Mouse (Mus musculus): ENCODE results near the gene Ccdc144b. TPM values are rescaled to one million over a fixed set of nuclear protein-coding genes. Genes with fewer than 3 reads are reported as not detected.
A peak's percentile ranks its signal among the peaks of the same experiment; 100 is the strongest.

The Ccdc144b gene
- polyA plus RNA-seq, 1 experiment from 2014 or later: not detected

DNA sequence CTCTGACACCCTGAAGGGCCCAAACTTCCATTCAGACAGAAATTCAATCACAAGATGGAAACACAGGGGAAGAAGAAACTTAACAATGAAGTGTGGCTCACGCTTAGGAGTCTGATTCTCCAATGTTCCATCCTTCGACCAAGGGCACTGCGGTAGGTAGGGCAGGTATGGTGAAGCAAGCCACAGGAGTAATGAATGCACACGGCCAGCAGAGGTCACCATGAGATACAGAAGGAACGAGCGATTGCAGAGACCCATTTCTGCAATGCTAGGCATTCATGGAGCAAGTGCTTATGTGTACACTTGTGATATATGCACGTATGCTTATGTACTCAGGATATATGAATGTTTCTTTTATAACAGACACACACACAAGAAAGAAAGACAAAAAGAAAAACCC lies 79.8 kb downstream of the Ccdc144b start:
- no peak overlapping the region for H3K9ac ChIP-seq (ENCODE audit: low read length)
- no peak overlapping the region for H3K4me2 ChIP-seq (ENCODE audit: low read length)
- H3K9me3 ChIP-seq (replicated peaks; ENCODE audit: control insufficient read depth, low read length): no peaks in the 10 kb centered on the region
- H3K36me3 ChIP-seq (ENCODE audit: control insufficient read depth, insufficient read depth, low read length): peaks cover 78% of the 10 kb centered on the region
- DNase-seq (ENCODE audit: low spot score) (peak; percentile 42), ATAC-seq (no peak)
- no peak overlapping the region for H3K4me3 ChIP-seq (ENCODE audit: low read depth, low read length)
- H3K4me1 ChIP-seq (ENCODE audit: control insufficient read depth, insufficient read depth, low read length): no peaks in the 10 kb centered on the region
- 70% methylated on average over 7 of the region's 7 CpGs for WGBS
- H3K27ac ChIP-seq (ENCODE audit: low read depth, low read length): no peak overlapping the region
- H3K27me3 ChIP-seq (replicated peaks; ENCODE audit: control insufficient read depth, insufficient read depth, low read length): no peaks in the 10 kb centered on the region

DNA sequence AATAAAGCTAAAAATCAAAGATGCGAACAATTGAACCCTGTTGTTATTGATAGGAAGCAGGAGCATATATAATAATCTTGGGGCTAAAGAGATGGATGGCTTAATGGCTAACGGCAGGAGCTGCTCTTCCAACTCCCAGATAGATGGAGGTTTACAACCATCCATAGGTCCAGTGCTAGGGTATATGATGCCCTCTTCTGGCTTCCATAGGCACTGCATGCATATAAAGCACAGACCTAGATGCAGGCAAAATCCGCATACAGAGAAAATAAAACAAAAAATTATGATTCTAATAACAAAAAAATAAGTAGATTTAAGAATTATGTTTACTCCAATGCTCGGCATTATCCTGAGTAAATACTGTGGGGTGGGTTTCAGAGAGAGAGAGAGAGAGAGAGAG lies 80.4 kb downstream of the Ccdc144b start:
- Histone ChIP-seq H3K4me2 (ENCODE audit: low read length) (no peak overlapping the region), H3K36me3 (ENCODE audit: control insufficient read depth, insufficient read depth, low read length) (peaks cover 78% of the 10 kb centered on the region), H3K9me3 (replicated peaks; ENCODE audit: control insufficient read depth, low read length) (no peaks in the 10 kb centered on the region), H3K27ac (ENCODE audit: low read depth, low read length) (no peak overlapping the region), H3K4me1 (ENCODE audit: control insufficient read depth, insufficient read depth, low read length) (no peaks in the 10 kb centered on the region), H3K4me3 (ENCODE audit: low read depth, low read length) (no peak overlapping the region), H3K9ac (ENCODE audit: low read length) (no peak overlapping the region), H3K27me3 (replicated peaks; ENCODE audit: control insufficient read depth, insufficient read depth, low read length) (no peaks in the 10 kb centered on the region)
- peak; percentile 33 for DNase-seq (ENCODE audit: low spot score)
- 83% methylated on average over 4 of the region's 4 CpGs for WGBS
- peak; percentile 63; the same call in 1 of the 2 replicates for ATAC-seq

DNA sequence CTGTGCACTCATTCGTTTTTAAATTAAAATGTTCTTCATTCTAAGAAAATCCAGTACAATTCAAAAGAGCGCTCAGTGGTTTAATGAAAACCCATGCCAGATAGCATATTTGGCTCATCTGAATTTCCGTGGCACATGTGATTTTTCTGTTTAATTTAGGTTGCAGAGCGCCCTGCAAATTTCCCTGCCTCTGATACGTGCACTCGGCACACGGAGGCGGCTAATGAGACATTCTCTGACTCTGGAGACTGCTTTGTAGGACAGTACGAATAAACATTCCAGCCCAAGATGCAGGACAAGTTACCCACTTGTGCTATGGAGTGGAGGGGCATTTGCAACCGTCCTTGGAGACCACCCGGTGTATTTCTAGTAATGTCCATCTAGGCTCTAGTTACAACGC lies 82.2 kb downstream of the Ccdc144b start:
- WGBS: 94% methylated on average over 12 of the region's 12 CpGs
- ATAC-seq: no peak

DNA sequence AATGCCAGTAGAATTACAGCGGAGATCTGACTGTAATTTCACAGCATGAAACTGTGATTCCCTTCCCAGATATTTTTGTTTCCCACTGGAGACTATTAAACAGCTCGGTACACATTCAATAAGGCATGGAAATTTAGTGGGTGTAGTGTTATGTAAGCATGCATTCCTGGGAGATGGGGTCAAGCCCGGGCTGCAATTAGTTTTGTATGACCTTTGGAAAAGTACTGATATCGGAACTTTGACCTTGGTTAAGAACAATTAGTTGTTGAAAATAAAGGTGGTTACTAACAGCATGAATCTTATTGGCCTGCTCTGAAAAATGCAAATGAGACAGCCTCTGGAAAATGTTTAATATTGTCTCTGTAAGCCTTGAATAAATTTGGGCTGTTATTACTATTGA lies 82.9 kb downstream of the Ccdc144b start:
- Histone ChIP-seq H3K9ac (ENCODE audit: low read length) (no peak overlapping the region), H3K4me3 (ENCODE audit: low read depth, low read length) (no peak overlapping the region), H3K27ac (ENCODE audit: low read depth, low read length) (no peak overlapping the region), H3K36me3 (ENCODE audit: control insufficient read depth, insufficient read depth, low read length) (peaks cover 64% of the 10 kb centered on the region), H3K4me2 (ENCODE audit: low read length) (no peak overlapping the region), H3K9me3 (replicated peaks; ENCODE audit: control insufficient read depth, low read length) (no peaks in the 10 kb centered on the region), H3K27me3 (replicated peaks; ENCODE audit: control insufficient read depth, insufficient read depth, low read length) (no peaks in the 10 kb centered on the region), H3K4me1 (ENCODE audit: control insufficient read depth, insufficient read depth, low read length) (no peaks in the 10 kb centered on the region)
- 84% methylated on average over 4 of the region's 4 CpGs for WGBS
- DNase-seq (ENCODE audit: low spot score) (no peak), ATAC-seq (no peak)

More for the DNA sequence above, 82.2 kb downstream of the Ccdc144b start:
- H3K27ac ChIP-seq (ENCODE audit: low read depth, low read length): no peak overlapping the region
- no peaks in the 10 kb centered on the region for H3K4me1 ChIP-seq (ENCODE audit: control insufficient read depth, insufficient read depth, low read length)
- DNase-seq (ENCODE audit: low spot score): no peak
- peaks cover 66% of the 10 kb centered on the region for H3K36me3 ChIP-seq (ENCODE audit: control insufficient read depth, insufficient read depth, low read length)
- no peak overlapping the region for H3K4me3 ChIP-seq (ENCODE audit: low read depth, low read length)
- H3K4me2 ChIP-seq (ENCODE audit: low read length): no peak overlapping the region
- no peaks in the 10 kb centered on the region for H3K9me3 ChIP-seq (replicated peaks; ENCODE audit: control insufficient read depth, low read length)
- no peak overlapping the region for H3K9ac ChIP-seq (ENCODE audit: low read length)
- H3K27me3 ChIP-seq (replicated peaks; ENCODE audit: control insufficient read depth, insufficient read depth, low read length): no peaks in the 10 kb centered on the region

DNA sequence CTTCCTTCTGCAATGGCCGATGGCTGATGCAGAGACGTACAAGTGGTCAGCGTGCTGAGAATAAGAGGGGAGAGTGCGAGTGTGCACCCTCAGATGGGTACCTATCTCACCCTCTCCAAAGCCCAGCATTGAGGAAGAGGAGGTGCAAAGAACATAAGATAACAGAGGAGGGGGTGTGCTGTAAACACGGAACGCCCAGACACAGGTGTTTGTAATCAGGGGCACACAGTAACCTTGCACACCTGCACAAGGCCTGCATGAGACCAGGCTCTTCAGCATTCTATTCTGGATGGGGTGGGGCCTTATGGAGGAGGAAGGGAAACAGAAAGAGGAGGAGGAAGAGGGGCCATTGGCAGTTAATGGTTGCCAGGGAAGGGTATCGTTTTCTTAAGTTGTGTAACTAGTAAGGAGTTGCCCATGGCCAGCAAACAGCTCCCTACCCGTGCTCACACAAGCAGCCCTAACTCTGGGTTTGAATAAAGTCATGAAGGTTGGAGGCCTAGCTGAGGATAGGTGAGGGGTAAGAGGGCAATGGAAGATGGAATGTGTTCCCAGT lies 85.9 kb downstream of the Ccdc144b start:
- WGBS: 95% methylated on average over 8 of the region's 8 CpGs
- Histone ChIP-seq H3K4me1 (ENCODE audit: control insufficient read depth, insufficient read depth, low read length) (no peaks in the 10 kb centered on the region), H3K9me3 (replicated peaks; ENCODE audit: control insufficient read depth, low read length) (no peaks in the 10 kb centered on the region), H3K36me3 (ENCODE audit: control insufficient read depth, insufficient read depth, low read length) (peaks cover 55% of the 10 kb centered on the region), H3K4me2 (ENCODE audit: low read length) (no peak overlapping the region), H3K27ac (ENCODE audit: low read depth, low read length) (no peak overlapping the region), H3K9ac (ENCODE audit: low read length) (no peak overlapping the region), H3K27me3 (replicated peaks; ENCODE audit: control insufficient read depth, insufficient read depth, low read length) (no peaks in the 10 kb centered on the region), H3K4me3 (ENCODE audit: low read depth, low read length) (no peak overlapping the region)
- ATAC-seq (no peak), DNase-seq (ENCODE audit: low spot score) (no peak)

DNA sequence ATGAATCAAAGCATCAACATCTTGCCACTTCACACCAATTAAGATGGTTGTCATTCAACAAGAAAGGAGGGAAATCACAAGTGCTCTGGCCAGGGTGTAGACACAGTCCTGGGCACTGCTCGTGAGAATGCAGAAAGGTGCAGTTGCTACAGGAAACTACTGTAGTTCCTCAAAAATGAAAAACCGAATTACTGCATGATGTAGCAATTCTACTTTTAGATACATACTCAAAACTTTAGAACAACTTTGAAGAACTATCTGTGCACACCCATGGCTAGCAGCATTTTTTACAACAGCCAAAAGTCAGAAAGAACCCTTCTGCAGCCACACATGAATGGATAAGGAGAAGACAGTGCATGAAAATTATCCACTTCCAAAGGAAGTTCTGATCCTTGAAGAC lies 86.9 kb downstream of the Ccdc144b start:
- Histone ChIP-seq H3K9me3 (replicated peaks; ENCODE audit: control insufficient read depth, low read length) (no peaks in the 10 kb centered on the region), H3K27me3 (replicated peaks; ENCODE audit: control insufficient read depth, insufficient read depth, low read length) (no peaks in the 10 kb centered on the region), H3K27ac (ENCODE audit: low read depth, low read length) (no peak overlapping the region), H3K9ac (ENCODE audit: low read length) (no peak overlapping the region), H3K36me3 (ENCODE audit: control insufficient read depth, insufficient read depth, low read length) (peaks cover 50% of the 10 kb centered on the region), H3K4me2 (ENCODE audit: low read length) (no peak overlapping the region), H3K4me1 (ENCODE audit: control insufficient read depth, insufficient read depth, low read length) (no peaks in the 10 kb centered on the region), H3K4me3 (ENCODE audit: low read depth, low read length) (no peak overlapping the region)
- 88% methylated on average over 2 of the region's 2 CpGs for WGBS
- ATAC-seq: no peak
- no peak for DNase-seq (ENCODE audit: low spot score)

DNA sequence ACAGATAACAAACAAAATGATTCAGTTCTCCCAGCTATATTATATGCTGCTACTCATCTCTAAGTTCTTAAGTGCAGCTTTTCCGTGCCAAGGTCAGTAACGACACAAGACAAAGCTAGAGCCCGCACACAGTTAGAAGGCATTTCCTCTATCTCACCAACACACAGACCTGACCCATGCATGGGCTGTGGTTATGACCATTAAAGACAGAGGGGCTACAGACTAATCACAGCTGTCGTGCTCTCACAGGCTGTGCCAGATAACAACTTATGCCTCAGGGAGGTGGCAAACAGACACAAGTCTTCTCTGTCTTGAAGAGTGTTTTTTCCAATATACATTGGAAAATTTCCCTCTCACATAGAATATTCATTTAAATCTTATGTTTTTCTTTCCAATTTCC lies 88.4 kb downstream of the Ccdc144b start:
- 92% methylated on average over 4 of the region's 4 CpGs for WGBS
- no peaks in the 10 kb centered on the region for H3K27me3 ChIP-seq (replicated peaks; ENCODE audit: control insufficient read depth, insufficient read depth, low read length)
- DNase-seq (ENCODE audit: low spot score) (no peak), ATAC-seq (no peak)
- H3K27ac ChIP-seq (ENCODE audit: low read depth, low read length): no peak overlapping the region
- H3K9ac ChIP-seq (ENCODE audit: low read length): no peak overlapping the region
- no peaks in the 10 kb centered on the region for H3K4me1 ChIP-seq (ENCODE audit: control insufficient read depth, insufficient read depth, low read length)
- no peak overlapping the region for H3K4me3 ChIP-seq (ENCODE audit: low read depth, low read length)
- peaks cover 49% of the 10 kb centered on the region for H3K36me3 ChIP-seq (ENCODE audit: control insufficient read depth, insufficient read depth, low read length)
- no peaks in the 10 kb centered on the region for H3K9me3 ChIP-seq (replicated peaks; ENCODE audit: control insufficient read depth, low read length)
- H3K4me2 ChIP-seq (ENCODE audit: low read length): no peak overlapping the region

DNA sequence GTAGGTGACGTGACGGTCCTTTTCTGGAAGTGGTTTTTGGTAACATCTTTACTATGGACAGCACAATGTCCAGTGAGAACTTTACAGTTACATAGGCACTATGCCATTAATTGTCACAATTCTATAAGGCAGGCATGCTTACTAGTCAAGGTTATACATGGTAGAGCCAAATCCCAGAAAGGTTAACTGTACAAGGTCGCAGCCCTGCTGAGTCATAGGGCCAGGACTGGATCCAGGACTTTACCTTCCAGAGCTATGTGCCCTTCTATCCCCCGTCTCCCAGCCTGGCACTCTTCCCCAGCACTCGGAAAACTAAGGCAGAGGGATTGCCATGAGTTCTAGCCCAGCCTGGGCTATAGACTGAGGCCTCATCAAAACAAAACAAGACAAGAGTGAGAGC lies 89.4 kb downstream of the Ccdc144b start:
- Histone ChIP-seq H3K4me3 (ENCODE audit: low read depth, low read length) (no peak overlapping the region), H3K36me3 (ENCODE audit: control insufficient read depth, insufficient read depth, low read length) (peaks cover 48% of the 10 kb centered on the region), H3K27ac (ENCODE audit: low read depth, low read length) (no peak overlapping the region), H3K9me3 (replicated peaks; ENCODE audit: control insufficient read depth, low read length) (no peaks in the 10 kb centered on the region), H3K9ac (ENCODE audit: low read length) (no peak overlapping the region), H3K4me2 (ENCODE audit: low read length) (no peak overlapping the region), H3K4me1 (ENCODE audit: control insufficient read depth, insufficient read depth, low read length) (no peaks in the 10 kb centered on the region), H3K27me3 (replicated peaks; ENCODE audit: control insufficient read depth, insufficient read depth, low read length) (no peaks in the 10 kb centered on the region)
- ATAC-seq (no peak), DNase-seq (ENCODE audit: low spot score) (no peak)
- 93% methylated on average over 5 of the region's 5 CpGs for whole genome bisulfite sequencing

DNA sequence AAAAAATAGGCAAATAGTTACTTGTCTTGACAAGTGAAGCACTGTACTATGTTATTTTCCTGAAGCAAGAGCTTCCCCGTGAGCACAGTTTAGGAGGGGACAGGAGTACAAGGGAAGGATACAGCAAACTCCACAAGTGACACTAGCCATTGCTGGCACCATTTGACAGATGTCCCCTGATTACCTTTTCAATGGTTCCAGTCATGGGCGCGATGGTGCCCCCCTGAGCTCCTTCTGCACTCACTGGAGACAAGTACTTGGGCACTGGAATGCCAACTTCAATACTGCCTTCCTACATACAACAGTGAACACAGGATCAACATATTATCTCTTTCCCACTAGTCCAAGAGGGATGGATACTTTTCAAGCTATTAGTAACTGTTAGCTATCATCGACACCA lies 89.9 kb downstream of the Ccdc144b start:
- DNase-seq (ENCODE audit: low spot score): no peak
- H3K36me3 ChIP-seq (ENCODE audit: control insufficient read depth, insufficient read depth, low read length): peaks cover 44% of the 10 kb centered on the region
- 94% methylated on average over 4 of the region's 4 CpGs for WGBS

More for the DNA sequence above, 89.9 kb downstream of the Ccdc144b start:
- Histone ChIP-seq H3K9me3 (replicated peaks; ENCODE audit: control insufficient read depth, low read length) (no peaks in the 10 kb centered on the region), H3K27me3 (replicated peaks; ENCODE audit: control insufficient read depth, insufficient read depth, low read length) (no peaks in the 10 kb centered on the region), H3K27ac (ENCODE audit: low read depth, low read length) (no peak overlapping the region), H3K4me3 (ENCODE audit: low read depth, low read length) (no peak overlapping the region), H3K4me2 (ENCODE audit: low read length) (no peak overlapping the region), H3K9ac (ENCODE audit: low read length) (no peak overlapping the region), H3K4me1 (ENCODE audit: control insufficient read depth, insufficient read depth, low read length) (no peaks in the 10 kb centered on the region)
- ATAC-seq: no peak
